Mouse (Mus musculus) urinary bladder, postnatal 4 days (tissue): ENCODE results near the gene Vgf.

Experiments used
- DNase-seq, 2 experiments: peaks; one replicate each; pipeline ENCODE4 v3.0.0; 2021 to 2022; ENCODE audit warnings: low spot score in 2 of 2

Gene Vgf

DNA sequence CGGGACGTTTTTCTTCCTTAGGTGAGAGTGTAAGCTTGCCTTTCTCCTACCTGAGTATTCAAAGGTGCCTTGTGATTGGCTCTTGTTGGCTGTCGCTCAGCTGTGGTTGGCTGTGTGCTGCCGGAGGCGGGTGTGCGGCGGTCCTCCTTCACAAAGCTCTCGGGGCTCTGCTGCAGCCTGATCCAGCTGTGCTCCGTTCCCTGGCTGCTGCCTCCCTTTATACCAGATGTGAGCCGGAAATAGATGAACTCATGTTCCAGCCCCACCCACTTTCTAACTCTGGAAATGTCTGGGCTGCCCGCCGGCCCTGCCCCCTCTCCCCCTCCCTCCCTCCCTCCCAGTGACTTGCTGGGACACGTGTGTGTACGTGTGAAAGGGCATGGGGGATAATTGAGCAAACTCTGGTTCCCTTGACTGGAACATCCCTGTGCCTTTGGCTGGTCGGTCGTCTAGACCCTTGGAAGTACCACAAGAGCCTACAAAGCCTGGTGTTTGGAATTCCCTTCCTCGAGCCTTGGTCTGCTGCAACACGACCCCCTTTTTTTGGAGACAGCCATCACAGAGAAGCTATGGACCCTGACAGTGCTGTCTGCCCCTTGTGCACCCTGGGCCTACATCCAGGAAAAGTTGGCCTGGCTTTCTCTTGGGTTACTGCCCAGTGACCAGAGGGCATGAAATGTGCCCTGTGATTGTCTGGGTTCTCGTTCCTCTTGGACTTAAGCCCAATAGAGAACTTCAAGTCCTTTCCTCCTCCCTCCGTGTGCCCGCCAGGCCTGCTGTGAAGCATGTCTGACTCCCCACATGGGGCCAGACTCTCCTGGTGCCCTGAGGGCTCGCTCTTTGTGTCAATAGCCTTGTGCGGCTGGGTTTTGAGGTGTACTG is 46.1 kb downstream of the Vgf start, which contains the start of gene Serpine1:
TSS of gene Serpine1 (minus strand) at position 190 of the 882 bp plus-strand sequence.
- DNase-seq = peak; percentile 80 to 83

DNA sequence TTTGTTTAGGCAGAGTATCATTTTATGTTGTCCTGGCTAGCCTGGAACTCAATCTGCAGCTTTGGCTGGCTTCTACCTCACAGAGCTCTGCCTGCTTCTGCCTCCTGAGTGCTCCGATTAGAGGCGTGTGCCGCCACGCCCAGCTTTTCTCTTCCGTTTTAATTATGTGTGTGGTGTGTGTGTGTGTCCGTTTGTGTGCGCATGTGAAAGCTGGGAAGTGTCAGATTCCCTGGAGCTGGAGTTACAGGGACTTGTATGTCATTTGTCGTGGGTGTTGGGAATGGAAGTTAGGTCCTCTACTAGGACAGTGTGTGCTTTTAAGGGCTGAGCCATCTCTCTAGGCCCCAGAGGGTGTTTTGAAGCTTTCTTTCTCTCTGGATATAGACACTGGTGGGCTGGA is 46.9 kb downstream of the Vgf start:
- DNase-seq = no peak

DNA sequence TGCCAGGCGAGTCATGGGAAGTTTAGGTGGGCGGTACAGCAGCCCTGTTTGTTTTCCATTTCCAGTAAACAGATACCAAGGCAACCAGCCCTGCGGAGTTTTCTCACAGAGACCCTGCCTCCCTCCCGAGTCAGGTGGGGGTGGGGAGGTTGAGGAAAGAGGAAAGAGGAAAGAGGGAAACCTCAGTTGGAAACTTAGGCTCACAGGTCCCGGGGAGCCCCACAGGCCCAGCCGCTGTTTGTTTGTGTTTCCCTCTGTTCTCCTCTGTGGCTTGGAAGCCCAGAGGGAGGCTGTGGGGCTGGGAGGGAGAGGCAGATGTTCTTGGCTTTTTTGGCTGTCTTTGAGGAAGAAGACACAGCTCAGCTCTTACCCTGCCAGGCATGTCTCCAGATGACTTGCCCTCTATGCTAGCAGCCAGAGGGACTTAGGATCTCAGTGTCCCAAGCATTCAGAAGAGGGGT is 48.0 kb downstream of the Vgf start:
- DNase-seq = peak in 1 of 2 experiments; percentile 47

DNA sequence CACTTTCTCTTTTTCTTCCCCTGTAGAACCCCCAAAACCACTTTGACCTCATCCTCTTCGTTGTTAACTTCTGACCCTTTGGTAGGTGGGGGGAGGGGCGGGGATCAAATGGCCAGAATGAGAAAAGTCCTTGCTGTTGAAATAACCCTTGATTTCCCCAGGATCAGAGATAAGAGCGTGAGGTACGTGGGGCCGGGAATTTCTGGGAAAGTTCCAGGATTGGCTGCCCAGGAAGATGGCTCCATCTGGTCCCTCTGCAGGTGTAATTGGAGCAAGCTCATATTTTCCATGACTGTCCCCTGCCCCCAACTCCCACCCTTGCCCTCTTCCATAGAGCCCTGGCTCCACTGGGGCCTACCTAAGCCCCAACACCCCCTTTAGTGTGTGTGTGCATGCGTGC is 49.5 kb downstream of the Vgf start:
- no peak for DNase-seq

DNA sequence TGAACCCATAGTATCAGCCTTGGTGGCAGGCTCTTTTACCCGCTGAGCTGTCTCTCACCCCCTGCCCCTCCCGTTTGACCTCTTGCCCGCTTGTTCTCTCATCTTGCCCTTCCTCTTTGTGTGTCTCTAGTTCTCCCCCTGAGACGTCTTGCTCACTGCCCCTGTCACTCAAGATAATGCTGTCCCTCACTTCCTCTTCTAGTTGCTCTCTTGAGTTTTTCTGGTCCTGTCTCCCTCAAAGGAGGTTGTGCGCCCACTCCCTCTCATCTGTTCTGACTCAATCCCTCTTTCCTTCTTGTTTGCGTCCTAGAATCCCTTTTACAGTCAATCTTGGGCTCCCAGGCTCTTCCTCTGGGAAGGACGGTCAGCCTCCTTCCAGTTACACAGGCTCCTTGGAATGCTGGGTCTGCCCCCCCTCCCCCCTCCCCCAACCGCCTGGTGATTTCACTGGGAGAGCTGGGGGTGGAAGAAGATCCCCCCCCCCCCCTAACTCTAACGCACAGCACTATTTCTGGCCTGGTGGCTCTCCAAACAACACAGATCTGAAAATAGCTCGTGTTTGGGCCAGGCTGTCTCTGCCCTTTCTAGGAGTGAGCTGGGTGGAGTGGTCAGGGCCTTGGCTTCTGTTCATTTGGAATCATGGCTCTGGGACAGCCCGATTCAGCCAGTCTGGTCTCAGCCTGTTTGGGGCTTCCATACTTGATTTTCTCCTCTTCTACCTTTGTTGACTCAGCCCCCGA is 50.2 kb downstream of the Vgf start:
- DNase-seq = peak in 1 of 2 experiments; percentile 48

DNA sequence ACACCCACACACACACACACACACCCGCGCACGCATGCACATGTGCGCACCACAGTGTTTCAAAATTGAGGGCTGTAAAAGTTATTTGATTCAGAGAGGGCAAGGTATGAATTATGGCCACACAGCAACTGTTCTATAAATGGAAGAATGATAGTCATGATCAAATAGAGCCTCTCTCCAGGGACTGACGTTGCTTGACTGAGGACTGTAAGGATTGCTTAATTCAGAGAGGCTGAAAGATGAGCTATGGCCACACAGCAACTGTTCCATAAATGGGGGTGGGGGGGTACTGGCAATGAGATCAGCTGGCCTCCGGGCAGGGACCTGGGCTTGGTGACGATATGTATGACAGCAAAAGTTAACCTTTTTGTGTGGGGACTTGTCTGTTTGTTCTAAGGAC is 51.0 kb downstream of the Vgf start:
- no peak for DNase-seq

DNA sequence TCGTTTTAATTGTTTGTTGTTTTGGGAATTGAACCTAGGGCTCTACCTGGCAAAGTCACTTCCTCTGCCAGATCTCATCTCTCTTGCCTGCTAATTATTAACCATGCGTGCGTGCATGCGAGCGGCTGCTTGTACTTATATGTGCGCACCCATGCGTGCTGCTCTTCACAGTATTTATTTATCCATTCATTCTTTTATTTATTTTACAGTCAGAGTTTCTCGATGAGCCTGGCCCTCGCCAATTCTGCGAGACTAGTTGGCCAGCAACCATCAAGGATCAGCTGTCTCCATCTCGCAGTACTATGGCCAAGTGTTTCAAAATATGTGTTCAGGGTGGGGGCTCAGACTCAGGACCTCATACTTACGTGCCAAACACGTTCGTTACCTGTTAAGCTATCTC is 51.8 kb downstream of the Vgf start:
- no peak for DNase-seq

DNA sequence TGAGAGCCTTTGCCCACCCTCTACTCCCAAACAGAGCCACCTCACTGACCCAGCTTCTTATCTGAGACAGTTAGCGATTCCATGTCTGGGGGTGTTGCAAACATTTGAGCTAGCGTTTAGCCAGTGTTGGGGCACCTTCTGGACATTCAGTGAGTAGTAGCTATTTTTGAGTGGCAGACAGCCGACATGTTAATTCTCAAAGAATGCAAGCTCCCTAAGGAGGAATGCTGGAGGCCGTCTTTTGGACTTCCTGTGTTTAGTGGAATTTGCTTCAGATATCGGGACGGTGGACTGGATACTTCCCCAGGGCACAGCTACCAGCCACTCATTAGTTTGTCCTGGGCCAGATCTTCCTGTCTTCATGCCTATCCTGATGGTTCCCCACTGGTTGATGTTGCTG is 52.4 kb downstream of the Vgf start:
- DNase-seq = no peak

DNA sequence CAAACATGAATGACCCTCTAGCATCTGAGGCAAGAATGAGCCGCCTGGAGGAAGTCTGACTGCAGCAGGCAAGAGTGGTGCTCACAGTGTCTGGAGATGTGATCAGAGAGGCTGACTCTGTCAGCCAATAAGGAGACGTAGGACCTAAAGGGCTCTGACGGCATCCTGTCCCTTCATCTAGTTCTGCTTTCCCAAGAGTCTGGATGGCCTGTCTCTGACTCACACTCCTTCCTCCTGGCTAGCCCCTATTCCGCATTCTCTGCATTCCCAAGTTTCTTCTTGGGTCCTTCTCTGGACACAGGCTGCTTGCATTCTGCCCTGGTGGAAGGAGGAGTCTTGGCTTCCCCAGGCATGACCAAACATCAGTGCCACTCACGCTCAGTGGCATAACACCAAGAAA is 53.7 kb downstream of the Vgf start:
- DNase-seq = peak in 1 of 2 experiments; percentile 26
